Mouse (Mus musculus): ENCODE measurements around the gene Gm42791. TPM values are rescaled to one million over a fixed set of nuclear protein-coding genes. Genes with fewer than 3 reads are reported as not detected.

The Gm42791 gene
- polyA plus RNA-seq, 1 experiment from 2014 or later, result not detected

DNA sequence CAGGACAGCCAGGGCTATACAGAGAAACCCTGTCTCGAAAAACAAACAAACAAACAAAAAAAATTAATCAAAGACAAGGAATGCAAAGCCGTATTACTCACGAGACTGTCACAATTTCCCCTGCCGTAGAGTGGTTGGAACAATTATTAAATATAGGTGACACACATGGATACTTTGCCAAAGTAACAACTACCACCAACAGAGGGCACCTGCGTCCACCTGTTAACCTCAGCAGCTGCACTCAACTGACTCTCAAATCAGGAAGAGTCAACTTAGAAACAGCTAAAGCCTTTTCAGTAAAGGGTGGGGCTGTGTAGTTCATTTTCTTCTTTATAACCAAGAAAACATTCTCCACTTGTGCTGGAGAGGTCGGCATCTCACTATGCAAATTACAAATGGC is 90.1 kb downstream of the Gm42791 start:
- no peak for ATAC-seq (ENCODE audit: insufficient read depth)
- 67% methylated on average over 6 of the region's 6 CpGs for WGBS (ENCODE audit: insufficient replicate concordance)
- Histone ChIP-seq H3K36me3 (replicated peaks) (peaks cover 28% of the 10 kb centered on the region), H3K27me3 (no peaks in the 10 kb centered on the region), H3K27ac (replicated peaks) (no peak overlapping the region; the same call in 1 of the 2 replicates), H3K9ac (no peak overlapping the region), H3K4me3 (replicated peaks) (no peak overlapping the region), H3K4me2 (no peak overlapping the region), H3K4me1 (replicated peaks) (peaks cover 56% of the 10 kb centered on the region), H3K9me3 (replicated peaks) (no peaks in the 10 kb centered on the region)

DNA sequence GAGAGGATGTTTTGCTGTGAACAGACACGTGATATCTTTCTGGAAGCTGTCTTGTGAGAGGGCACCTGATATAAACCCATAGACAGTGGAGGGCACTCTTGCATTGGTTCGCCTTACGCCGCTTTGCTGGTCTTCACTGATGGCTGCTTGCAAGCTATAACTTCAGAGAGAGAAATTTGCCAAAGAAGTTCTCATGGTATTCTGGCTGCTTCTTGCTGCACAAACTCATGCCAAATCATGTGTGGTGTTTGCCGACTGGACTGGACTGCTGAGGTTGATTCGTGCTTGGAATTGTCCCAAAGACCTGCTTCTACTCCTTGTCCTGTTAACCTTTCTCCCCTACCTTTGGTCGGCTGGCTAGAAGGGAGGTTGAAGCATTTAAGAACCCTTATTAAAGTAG is 95.6 kb downstream of the Gm42791 start:
- no peak for ATAC-seq (ENCODE audit: insufficient read depth)
- 88% methylated on average over 7 of the region's 7 CpGs for WGBS (ENCODE audit: insufficient replicate concordance)
- H3K4me1 ChIP-seq (replicated peaks), result peaks cover 60% of the 10 kb centered on the region

GRCm38 (mm10) chr5:148897941-148898417 is 97.0 kb downstream of the Gm42791 start:
- H3K4me3 ChIP-seq (replicated peaks), result peak overlapping the region; percentile 21; the same call in 1 of the 2 replicates
- peak overlapping the region; percentile 94 for H3K27ac ChIP-seq (replicated peaks)
- peak; percentile 45 for ATAC-seq (ENCODE audit: insufficient read depth)
- no peaks in the 10 kb centered on the region for H3K9me3 ChIP-seq (replicated peaks)
- no peaks in the 10 kb centered on the region for H3K27me3 ChIP-seq
- peak overlapping the region; percentile 42 for H3K9ac ChIP-seq
- WGBS (ENCODE audit: insufficient replicate concordance), result 21% methylated on average over 12 of the region's 12 CpGs
- peaks cover 30% of the 10 kb centered on the region for H3K36me3 ChIP-seq (replicated peaks)
- H3K4me2 ChIP-seq, result peak overlapping the region; percentile 60
- H3K4me1 ChIP-seq (replicated peaks), result peaks cover 47% of the 10 kb centered on the region

More for the DNA sequence above, 95.6 kb downstream of the Gm42791 start:
- H3K27ac ChIP-seq (replicated peaks), result peak overlapping the region; percentile 25; the same call in 1 of the 2 replicates
- H3K27me3 ChIP-seq, result no peaks in the 10 kb centered on the region
- H3K9me3 ChIP-seq (replicated peaks), result no peaks in the 10 kb centered on the region
- peaks cover 32% of the 10 kb centered on the region for H3K36me3 ChIP-seq (replicated peaks)
- H3K9ac ChIP-seq, result no peak overlapping the region
- H3K4me2 ChIP-seq, result no peak overlapping the region
- H3K4me3 ChIP-seq (replicated peaks), result no peak overlapping the region

GRCm38 (mm10) chr5:148897069-148897702 is 97.8 kb downstream of the Gm42791 start:
- Histone ChIP-seq H3K36me3 (replicated peaks) (peaks cover 38% of the 10 kb centered on the region), H3K4me3 (replicated peaks) (0 out of 2 replicates have a peak overlapping the region, but pooled peaks have one; percentile 4), H3K9me3 (replicated peaks) (no peaks in the 10 kb centered on the region), H3K4me2 (peak overlapping the region; percentile 60), H3K9ac (peak overlapping the region; percentile 31), H3K27ac (replicated peaks) (peak overlapping the region; percentile 94), H3K4me1 (replicated peaks) (peaks cover 47% of the 10 kb centered on the region), H3K27me3 (no peaks in the 10 kb centered on the region)
- 14% methylated on average over 14 of the region's 14 CpGs for WGBS (ENCODE audit: insufficient replicate concordance)
- peak; percentile 91 for ATAC-seq (ENCODE audit: insufficient read depth)

DNA sequence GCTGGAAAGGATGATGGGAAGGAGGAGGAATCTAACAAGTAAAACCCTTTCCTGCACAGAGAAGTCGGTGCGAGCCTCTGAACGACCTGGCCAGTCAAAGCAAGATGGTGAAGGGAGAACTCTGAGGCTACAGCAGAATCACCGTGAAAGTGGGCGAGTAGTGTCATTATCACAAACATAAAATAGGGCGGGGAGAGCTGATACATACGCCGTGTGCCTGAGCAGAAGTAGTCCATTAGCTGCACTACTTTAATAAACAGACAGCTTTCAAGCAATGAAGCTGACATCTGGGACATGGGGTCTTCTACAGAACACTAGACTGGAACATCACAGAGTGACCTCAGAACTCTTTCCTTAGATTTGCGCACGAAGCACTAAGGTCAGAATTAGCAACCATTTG is 98.4 kb downstream of the Gm42791 start:
- Histone ChIP-seq H3K27ac (replicated peaks) (peak overlapping the region; percentile 94), H3K4me2 (peak overlapping the region; percentile 60), H3K4me1 (replicated peaks) (peaks cover 47% of the 10 kb centered on the region), H3K9ac (no peak overlapping the region), H3K9me3 (replicated peaks) (no peaks in the 10 kb centered on the region), H3K36me3 (replicated peaks) (peaks cover 41% of the 10 kb centered on the region), H3K4me3 (replicated peaks) (no peak overlapping the region), H3K27me3 (no peaks in the 10 kb centered on the region)
- 40% methylated on average over 10 of the region's 10 CpGs for whole genome bisulfite sequencing (ENCODE audit: insufficient replicate concordance)
- ATAC-seq (ENCODE audit: insufficient read depth), result peak; percentile 50

DNA sequence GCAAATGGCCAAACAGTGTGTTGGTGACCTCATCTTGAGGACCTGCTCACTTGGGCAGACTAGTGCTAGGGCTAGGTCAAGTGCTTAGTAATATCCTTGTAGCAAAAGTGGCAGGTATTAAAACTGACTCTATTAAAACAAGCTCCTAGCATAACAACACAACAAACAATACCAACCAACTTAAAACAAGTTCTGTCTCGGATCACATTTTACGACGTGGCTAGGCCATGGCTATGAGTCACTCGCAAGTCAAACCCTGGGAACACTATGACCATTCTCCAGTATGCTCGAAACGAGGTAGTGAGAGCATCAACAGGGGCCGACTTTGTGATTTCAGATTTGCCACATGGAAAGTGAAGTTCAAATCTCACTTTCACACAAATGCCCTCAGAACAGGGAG is 99.1 kb downstream of the Gm42791 start:
- Histone ChIP-seq H3K4me2 (no peak overlapping the region; the same call in 1 of the 2 replicates), H3K4me1 (replicated peaks) (peaks cover 51% of the 10 kb centered on the region), H3K27me3 (no peaks in the 10 kb centered on the region), H3K36me3 (replicated peaks) (peaks cover 41% of the 10 kb centered on the region), H3K9me3 (replicated peaks) (no peaks in the 10 kb centered on the region), H3K9ac (no peak overlapping the region), H3K4me3 (replicated peaks) (no peak overlapping the region), H3K27ac (replicated peaks) (peak overlapping the region; percentile 94; the same call in 1 of the 2 replicates)
- 85% methylated on average over 7 of the region's 7 CpGs for WGBS (ENCODE audit: insufficient replicate concordance)
- ATAC-seq (ENCODE audit: insufficient read depth), result no peak

GRCm38 (mm10) chr5:148895034-148895433 is 99.9 kb downstream of the Gm42791 start:
- H3K9me3 ChIP-seq (replicated peaks), result no peaks in the 10 kb centered on the region
- 61% methylated on average over 5 of the region's 5 CpGs for WGBS (ENCODE audit: insufficient replicate concordance)
- ATAC-seq (ENCODE audit: insufficient read depth), result no peak

DNA sequence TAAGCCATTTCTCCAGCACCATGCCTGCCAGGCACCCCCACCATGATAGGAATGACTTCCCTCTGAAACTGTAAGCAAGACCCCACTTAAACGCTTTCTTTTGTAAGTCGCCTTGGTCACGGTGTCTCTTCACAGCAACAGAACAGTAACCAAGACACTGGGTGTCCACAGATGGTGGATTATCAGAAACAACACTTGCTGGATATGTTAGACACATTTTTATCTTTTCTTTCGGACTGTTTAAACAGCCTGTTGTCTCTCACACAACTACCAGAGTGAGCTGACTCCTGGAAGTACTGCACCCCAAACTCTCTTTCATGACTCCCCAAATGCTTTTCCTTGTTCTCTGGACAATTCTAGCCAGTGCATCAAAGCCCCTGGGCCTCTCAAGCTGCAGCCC is 104.7 kb downstream of the Gm42791 start:
- Histone ChIP-seq H3K27ac (replicated peaks) (no peak overlapping the region), H3K36me3 (replicated peaks) (peaks cover 54% of the 10 kb centered on the region), H3K9ac (no peak overlapping the region), H3K4me1 (replicated peaks) (peaks cover 25% of the 10 kb centered on the region), H3K4me3 (replicated peaks) (no peak overlapping the region), H3K4me2 (no peak overlapping the region), H3K27me3 (no peaks in the 10 kb centered on the region), H3K9me3 (replicated peaks) (no peaks in the 10 kb centered on the region)
- WGBS (ENCODE audit: insufficient replicate concordance), result 63% methylated on average over 4 of the region's 4 CpGs
- no peak for ATAC-seq (ENCODE audit: insufficient read depth)

More at GRCm38 (mm10) chr5:148895034-148895433, 99.9 kb downstream of the Gm42791 start:
- H3K4me1 ChIP-seq (replicated peaks), result peaks cover 57% of the 10 kb centered on the region
- no peak overlapping the region for H3K4me2 ChIP-seq
- no peak overlapping the region for H3K9ac ChIP-seq
- H3K27ac ChIP-seq (replicated peaks), result 0 out of 2 replicates have a peak overlapping the region, but pooled peaks have one; percentile 94
- H3K36me3 ChIP-seq (replicated peaks), result peaks cover 45% of the 10 kb centered on the region
- H3K27me3 ChIP-seq, result no peaks in the 10 kb centered on the region
- H3K4me3 ChIP-seq (replicated peaks), result no peak overlapping the region

DNA sequence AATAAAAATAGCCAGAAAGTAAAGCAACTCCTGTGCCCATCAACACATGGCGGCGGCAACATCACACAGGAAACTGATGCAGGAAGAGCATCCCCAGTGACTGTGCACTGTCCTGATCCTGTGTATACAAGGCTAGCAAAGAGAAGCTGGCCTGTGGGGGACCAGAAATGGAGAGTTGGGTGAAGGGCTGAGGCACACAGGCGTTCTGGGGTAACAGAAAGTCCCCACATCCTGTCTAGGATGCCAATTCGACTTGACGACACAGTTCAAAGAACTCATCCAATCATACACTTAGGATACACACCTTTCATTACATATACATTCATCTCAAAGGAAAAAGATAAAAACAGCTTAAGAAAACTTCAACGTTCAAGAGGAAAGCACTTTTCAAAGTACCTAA is 106.9 kb downstream of the Gm42791 start:
- H3K4me3 ChIP-seq (replicated peaks), result no peak overlapping the region
- peaks cover 45% of the 10 kb centered on the region for H3K36me3 ChIP-seq (replicated peaks)
- H3K9me3 ChIP-seq (replicated peaks), result no peaks in the 10 kb centered on the region
- ATAC-seq (ENCODE audit: insufficient read depth), result no peak
- H3K4me2 ChIP-seq, result no peak overlapping the region
- H3K4me1 ChIP-seq (replicated peaks), result peaks cover 20% of the 10 kb centered on the region
- no peaks in the 10 kb centered on the region for H3K27me3 ChIP-seq
- H3K9ac ChIP-seq, result no peak overlapping the region
- 79% methylated on average over 6 of the region's 6 CpGs for WGBS (ENCODE audit: insufficient replicate concordance)
- no peak overlapping the region for H3K27ac ChIP-seq (replicated peaks)

DNA sequence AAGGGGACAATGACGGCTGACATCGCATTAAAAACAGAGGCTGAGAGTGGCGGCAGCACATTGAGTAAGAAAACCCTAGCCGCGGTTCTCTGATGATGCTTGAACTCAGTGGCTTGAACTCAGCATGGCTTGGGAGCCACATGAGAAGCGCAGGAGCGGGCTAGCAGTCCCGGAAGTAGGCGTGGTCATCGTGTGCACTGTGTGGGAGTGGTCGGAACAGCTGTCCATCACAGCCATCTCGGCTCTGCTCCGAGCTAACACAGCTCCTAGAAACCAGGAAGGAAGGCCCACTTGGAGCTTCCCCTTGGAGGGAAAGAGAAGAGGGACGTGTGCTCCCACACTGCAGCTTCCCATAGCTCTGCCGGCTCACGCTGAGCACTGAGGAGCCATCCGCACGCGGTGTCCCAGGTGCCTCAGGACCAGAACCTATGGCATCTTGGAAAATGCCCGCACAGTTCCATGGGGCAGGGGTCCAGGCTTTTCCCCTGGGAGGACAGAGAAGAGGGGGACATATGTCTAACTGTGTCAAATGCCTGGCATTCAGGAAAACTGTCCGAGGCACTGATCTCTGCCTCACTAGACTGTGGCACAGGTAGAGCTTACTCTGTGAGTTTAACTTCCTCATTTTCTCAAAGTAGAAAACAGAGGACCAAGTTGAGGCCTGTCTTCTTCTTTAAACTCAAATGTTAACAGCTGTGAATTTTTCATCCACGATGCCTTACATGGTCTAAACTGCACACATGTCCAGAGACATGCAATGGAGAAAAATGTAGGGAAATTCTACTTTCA is 108.9 kb downstream of the Gm42791 start:
- Histone ChIP-seq H3K9me3 (replicated peaks) (no peaks in the 10 kb centered on the region), H3K36me3 (replicated peaks) (peaks cover 27% of the 10 kb centered on the region), H3K9ac (peak overlapping the region; percentile 13; the same call in 1 of the 2 replicates), H3K4me2 (peak overlapping the region; percentile 71), H3K27me3 (no peaks in the 10 kb centered on the region), H3K27ac (replicated peaks) (0 out of 2 replicates have a peak overlapping the region, but pooled peaks have one; percentile 20), H3K4me3 (replicated peaks) (peak overlapping the region; percentile 43), H3K4me1 (replicated peaks) (peaks cover 16% of the 10 kb centered on the region)
- WGBS (ENCODE audit: insufficient replicate concordance), result 25% methylated on average over 22 of the region's 22 CpGs
- ATAC-seq (ENCODE audit: insufficient read depth), result peak; percentile 98

GRCm38 (mm10) chr5:148883671-148884070 is 111.3 kb downstream of the Gm42791 start:
- Histone ChIP-seq H3K27ac (replicated peaks) (no peak overlapping the region), H3K36me3 (replicated peaks) (peaks cover 17% of the 10 kb centered on the region), H3K4me1 (replicated peaks) (peaks cover 10% of the 10 kb centered on the region), H3K4me3 (replicated peaks) (no peak overlapping the region), H3K9ac (no peak overlapping the region), H3K27me3 (no peaks in the 10 kb centered on the region), H3K9me3 (replicated peaks) (no peaks in the 10 kb centered on the region), H3K4me2 (no peak overlapping the region)
- WGBS (ENCODE audit: insufficient replicate concordance), result 72% methylated on average over 8 of the region's 8 CpGs
- ATAC-seq (ENCODE audit: insufficient read depth), result no peak

Data from liver, embryonic 15.5 days (tissue).